Mouse (Mus musculus) spleen, postnatal 0 days (tissue): ENCODE measurements around the gene Zfp874a. TPM values are rescaled to one million over a fixed set of nuclear protein-coding genes. Genes with fewer than 3 reads are reported as not detected.

Experiments used
- polyA plus RNA-seq: library from polyadenylated mRNA; unstranded; fragments of >200 nt; fragmentation: Nextera tagmentation; extraction: Ambion mirVana; gene quantifications from 2 replicates; pipeline ENCODE4 v1.2.1, GENCODE M21; 2015

Zfp874a gene
- 5.7 and 7.4 TPM in 2 replicates for polyA plus RNA-seq

DNA sequence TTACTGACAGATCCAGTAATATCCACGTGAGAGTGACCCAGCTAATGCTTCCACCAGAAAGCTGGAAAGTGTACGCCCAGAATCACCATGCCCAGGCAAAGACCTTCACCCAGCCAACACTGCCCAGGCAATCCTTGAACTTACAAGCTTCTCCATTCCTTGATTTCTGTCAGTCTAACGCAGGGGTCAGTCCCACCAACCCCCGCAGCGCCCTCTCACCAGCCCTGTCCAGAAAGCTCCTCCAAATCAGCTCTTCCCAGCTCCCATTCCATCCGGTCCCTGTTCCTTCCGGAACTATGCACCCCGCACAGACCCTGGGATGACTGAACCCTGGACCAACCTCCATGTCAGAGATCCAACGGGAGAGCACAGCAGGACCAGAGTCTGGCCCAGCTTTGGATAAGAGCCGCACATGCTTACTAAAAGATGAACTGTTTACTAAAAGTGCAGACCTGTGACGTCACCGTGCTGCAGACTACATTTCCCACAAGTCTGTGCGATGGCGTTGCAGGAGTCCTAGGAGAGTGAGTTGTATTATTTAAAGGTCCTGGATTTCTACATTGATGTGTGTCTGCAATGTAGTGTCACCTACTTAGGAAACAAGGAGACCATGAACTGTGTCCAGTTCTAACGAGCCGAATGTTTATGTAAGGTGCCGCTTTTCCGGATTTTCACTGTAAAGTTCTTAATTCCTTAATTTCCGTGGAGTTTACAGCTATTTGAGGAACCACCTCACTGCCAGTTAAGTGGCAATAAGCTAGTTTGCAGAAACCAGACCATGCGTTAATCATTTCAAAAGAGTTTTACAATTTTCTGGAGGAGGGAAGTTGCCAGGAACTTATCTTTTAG, at the start of gene Zfp874a:
Zfp874a (minus strand) TSS at position 453 of the 849 bp plus-strand sequence.

DNA sequence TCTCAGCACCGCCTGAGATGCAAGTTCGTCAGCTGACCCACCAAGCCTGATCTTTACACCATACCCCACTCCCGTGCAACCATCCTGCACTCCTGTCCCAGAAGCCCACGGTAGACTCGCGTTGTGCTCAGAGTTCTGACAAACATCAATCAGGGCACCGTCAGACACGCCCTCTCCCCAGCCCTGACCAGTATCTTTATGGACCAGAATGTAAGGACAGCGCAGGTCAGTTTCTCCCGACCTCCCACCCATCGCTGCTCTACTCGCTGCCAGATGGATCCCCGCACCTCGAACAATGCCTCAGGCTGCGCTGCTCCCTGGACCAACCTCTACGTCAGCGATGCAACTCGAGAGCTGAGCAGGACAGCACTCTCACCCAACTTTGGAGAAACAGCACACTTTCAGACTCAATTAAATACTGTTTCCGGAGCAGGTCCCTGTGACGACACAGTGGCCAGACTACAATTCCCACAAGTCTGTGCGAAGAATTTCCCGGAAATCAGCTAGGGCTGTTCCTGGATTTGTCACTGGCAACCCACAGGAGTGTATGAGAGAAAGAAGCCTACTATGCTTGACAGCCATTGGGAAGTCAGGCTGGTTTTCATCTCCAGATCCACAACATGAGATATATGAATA, 48.8 kb upstream of the Zfp874a start, which contains the start of gene Zfp58:
Zfp58 (minus strand) TSS at position 472 of the 636 bp plus-strand sequence.

DNA sequence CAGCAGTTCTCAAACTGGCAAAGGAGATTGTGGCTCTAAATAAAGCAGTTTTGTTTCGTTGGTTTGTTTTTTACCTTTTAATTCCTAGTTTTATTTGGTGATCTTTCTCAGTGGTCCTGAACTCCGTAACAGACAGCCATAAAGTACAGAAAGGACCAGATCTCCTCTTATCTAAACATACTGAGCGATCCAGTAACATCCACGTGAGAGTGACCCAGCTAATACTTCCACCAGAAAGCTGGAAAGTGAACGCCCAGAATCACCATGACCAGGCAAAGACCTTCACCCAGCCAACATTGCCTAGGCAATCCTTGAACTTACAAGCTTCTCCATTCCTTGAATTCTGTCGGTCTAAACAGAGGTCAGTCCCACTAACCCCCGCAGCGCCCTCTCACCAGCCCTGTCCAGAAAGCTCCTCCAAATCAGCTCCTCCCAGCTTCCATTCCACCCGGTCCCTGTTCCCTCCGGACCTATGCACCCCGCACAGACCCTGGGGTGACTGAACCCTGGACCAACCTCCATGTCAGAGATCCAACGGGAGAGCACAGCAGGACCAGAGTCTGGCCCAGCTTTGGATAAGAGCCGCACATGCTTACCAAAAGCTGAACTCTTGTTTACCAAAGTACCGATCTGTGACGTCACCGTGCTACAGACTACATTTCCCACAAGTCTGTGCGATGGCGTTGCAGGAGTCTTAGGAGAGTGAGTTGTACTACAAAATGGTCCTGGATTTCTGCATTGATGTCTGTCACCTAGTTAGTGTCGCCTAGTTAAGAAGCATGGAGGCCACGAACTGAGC, 32.4 kb upstream of the Zfp874a start, which contains the start of gene Zfp874b:
Zfp874b (minus strand) TSS at position 634 of the 799 bp plus-strand sequence.

DNA sequence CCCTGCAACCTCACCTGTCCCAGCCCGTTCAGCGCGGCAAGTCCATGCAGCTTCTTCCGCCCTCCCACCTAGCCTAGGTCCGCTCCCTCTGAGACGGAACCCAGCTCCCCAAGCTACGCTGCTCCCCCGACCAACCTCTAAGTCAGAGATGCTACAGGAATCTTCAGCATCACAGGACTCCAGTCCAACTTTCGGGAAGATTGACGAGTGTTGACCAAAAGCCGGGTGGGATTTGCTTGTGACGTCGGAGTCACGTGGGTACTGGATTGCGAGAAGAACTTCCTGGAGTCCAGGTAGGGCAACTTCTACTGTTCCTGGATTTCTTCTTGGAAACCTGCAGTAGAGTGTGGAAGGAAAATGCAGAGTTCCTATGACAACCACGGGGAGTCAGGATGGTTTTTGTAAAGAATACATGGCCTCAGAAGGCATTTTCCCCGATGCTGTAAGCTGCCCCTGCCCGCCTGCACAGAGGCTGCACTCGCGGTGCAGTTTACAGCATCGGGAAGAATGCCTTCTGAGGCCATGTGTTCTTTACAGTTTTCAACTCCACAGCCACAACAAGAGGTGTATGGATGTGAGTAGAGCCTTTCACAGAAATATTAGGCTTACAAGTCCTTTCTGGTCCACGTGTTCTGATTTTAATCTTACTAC, 30.1 kb downstream of the Zfp874a start, which contains the start of gene Zfp459:
Zfp459 (minus strand) TSS at position 212 of the 651 bp plus-strand sequence.

DNA sequence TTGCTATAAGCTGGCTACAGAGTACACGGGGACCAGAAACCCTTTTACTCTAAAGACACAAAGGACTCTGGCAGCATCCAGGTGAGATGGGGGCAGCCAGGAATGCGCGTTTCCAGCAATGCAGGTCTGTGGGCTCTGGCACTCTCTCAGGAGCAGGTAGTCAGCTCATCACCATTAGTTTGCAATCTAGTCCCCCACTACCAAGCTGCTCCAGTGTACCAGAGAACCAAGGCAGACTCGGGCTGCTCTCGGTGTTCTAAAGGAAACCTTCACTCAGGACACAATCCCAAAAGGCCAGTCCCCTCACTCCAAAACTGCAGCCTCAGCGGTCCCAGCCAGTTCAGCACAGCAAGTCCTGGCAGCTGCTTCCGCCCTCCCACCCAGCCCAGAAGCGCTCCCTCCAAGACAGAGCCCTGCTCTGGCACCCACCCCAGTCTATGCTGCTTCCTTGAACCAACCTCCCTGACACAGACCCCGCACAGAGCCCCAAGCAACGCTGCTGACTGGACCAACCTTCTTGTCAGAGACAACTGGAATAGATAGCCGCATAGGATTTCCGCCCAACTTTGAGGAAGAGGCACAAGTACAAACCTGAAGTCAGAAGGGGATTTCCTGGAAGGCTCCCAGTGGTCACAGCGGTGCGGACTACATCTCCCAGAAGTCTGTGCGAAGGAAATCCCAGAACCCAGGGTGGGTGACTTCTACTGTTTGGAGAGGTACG, 52.1 kb downstream of the Zfp874a start, which contains the start of gene Zfp429:
Zfp429 (minus strand) TSS at position 637 of the 721 bp plus-strand sequence.

DNA sequence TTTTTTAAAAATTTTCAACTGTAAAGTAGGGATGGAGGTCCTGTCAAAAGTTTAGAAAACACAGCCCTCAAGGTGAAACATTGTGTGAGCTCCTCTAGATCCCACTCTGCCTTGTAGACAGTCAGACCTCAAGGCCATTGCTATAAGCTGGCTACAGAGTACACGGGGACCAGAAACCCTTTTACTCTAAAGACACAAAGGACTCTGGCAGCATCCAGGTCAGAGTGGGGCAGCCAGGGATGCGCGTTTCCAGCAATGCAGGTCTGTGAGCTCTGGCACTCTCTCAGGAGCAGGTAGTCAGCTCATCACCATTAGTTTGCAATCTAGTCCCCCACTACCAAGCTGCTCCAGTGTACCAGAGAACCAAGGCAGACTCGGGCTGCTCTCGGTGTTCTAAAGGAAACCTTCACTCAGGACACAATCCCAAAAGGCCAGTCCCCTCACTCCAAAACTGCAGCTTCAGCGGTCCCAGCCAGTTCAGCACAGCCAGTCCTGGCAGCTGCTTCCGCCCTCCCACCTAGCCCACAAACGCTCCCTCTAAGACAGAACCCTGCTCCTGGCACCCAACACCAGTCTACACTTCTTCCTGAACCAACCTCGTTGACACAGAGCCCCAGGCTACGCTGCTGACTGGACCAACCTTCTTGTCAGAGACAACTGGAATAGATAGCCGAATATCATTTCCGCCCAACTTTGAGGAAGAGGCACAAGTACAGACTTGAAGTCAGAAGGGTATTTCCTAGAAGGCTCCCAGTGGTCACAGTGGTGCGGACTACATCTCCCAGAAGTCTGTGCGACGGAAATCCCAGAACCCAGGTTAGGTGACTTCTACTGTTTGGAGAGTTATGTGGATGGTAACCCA, 76.1 kb downstream of the Zfp874a start, which contains the start of the genes Gm28041 and Zfp456:
Gm28041 (minus strand) TSS at position 684 of the 862 bp plus-strand sequence.
Zfp456 (minus strand) TSS at position 761 of the 862 bp plus-strand sequence.

Other genes starting within 250 kb of the Zfp874a start
- 0.95 and 1.1 TPM in 2 replicates for gene Zfp458, start 173.2 kb downstream of the Zfp874a start, polyA plus RNA-seq
- gene Zfp457, start 145.1 kb downstream of the Zfp874a start, polyA plus RNA-seq = 0.49 and 0.53 TPM in 2 replicates
- gene Zfp595, start 119.1 kb downstream of the Zfp874a start, polyA plus RNA-seq = 1.3 TPM in 2 replicates
- 0.25 TPM in 1 of 2 replicates, not detected in the other for gene Gm28044, start 91.1 kb downstream of the Zfp874a start, polyA plus RNA-seq
- 0.78 and 0.92 TPM in 2 replicates for gene Zfp953, start 91.0 kb downstream of the Zfp874a start, polyA plus RNA-seq
- 0.24 and 0.38 TPM in 2 replicates for gene Gm28041, start 75.9 kb downstream of the Zfp874a start, polyA plus RNA-seq
- 0.79 and 1.2 TPM in 2 replicates for gene Zfp456, start 75.8 kb downstream of the Zfp874a start, polyA plus RNA-seq
- gene Zfp429, start 51.8 kb downstream of the Zfp874a start, polyA plus RNA-seq = 2.1 and 2.4 TPM in 2 replicates
- 0.41 and 0.76 TPM in 2 replicates for gene Zfp459, start 30.2 kb downstream of the Zfp874a start, polyA plus RNA-seq
- gene Zfp874b, start 32.6 kb upstream of the Zfp874a start, polyA plus RNA-seq = 3.1 and 3.8 TPM in 2 replicates
- gene Zfp58, start 48.9 kb upstream of the Zfp874a start, polyA plus RNA-seq = 3.3 and 3.8 TPM in 2 replicates
- not detected in 2 replicates for gene Gm26965, start 74.5 kb upstream of the Zfp874a start, polyA plus RNA-seq
- 14.5 and 17.2 TPM in 2 replicates for gene Zfp87, start 74.6 kb upstream of the Zfp874a start, polyA plus RNA-seq
- gene Zfp748, start 102.2 kb upstream of the Zfp874a start, polyA plus RNA-seq = 3.8 and 3.9 TPM in 2 replicates
- 1.8 and 2.7 TPM in 2 replicates for gene Zfp729b, start 158.1 kb upstream of the Zfp874a start, polyA plus RNA-seq
- not detected in 2 replicates for gene Gm49345, start 186.1 kb upstream of the Zfp874a start, polyA plus RNA-seq
- 1.5 and 2.4 TPM in 2 replicates for gene Zfp729a, start 186.2 kb upstream of the Zfp874a start, polyA plus RNA-seq
- 4.5 and 6.9 TPM in 2 replicates for gene Zfp738, start 235.4 kb upstream of the Zfp874a start, polyA plus RNA-seq